Mouse (Mus musculus) cerebellum, adult 2 months (tissue): ENCODE measurements around the gene Zfp536.

Source experiments
- CTCF ChIP-seq: fragments of 200-500 bp; IDR thresholded peaks from 2 replicates; pipeline ENCODE4 v1.5.1; 2011; ENCODE audit warnings: low read depth, mild to moderate bottlenecking, control low read depth, low read length, moderate library complexity, borderline replicate concordance; ENCODE audit not compliant: insufficient read depth
- POLR2A ChIP-seq: fragments of 200-500 bp; IDR thresholded peaks from 2 replicates; pipeline ENCODE4 v1.6.1; 2011; ENCODE audit warnings: low read length, control low read depth, borderline replicate concordance; ENCODE audit not compliant: insufficient read depth

DNA sequence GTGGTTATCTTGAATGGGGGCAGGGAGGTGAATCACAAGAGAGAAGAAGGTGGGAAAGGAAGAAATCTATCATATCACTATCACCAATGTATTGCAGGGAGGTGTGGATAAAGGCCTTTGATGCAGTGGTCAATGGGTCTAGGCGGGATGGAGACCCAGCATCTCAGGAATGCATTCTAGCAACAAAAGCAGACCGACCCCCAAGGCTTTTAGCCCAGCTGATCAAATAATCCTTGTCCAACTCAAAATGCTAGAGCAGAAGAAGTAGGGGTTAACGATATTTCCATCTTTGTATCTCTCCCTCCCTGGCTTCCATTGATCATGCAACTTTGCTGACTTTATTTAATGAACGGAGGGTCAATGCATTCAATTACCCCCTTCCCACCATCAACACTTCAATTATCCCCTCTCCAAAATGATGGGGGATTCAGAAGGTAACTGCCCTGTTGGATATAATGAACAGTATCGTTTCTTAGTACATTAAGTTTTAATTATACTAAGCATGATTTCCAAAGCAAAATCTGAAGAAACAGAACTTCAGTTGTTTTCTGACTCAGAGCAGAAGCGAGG lies 209.5 kb downstream of the Zfp536 start:
- TF ChIP-seq POLR2A (no peak), CTCF (no peak)
